Mouse (Mus musculus) forebrain, embryonic 14.5 days (tissue): ENCODE data around the gene Celf5. TPM values are rescaled to one million over a fixed set of nuclear protein-coding genes. Genes with fewer than 3 reads are reported as not detected.

Experiments used
- ATAC-seq: fragments of 200-750 bp; cut with Nextera tagmentation; 2 replicates; pipeline ENCODE4 v1.8.0; 2017; ENCODE audit warnings: mild to moderate bottlenecking, moderate library complexity
- DNase-seq: peaks from one replicate; pipeline ENCODE4 v3.0.0-alpha.2; 2015; ENCODE audit warnings: low spot score
- H3K27ac ChIP-seq: fragments of 300-500 bp; sonication (generic); 2 replicates; pipeline ENCODE4 v1.5.1; 2014; ENCODE audit warnings: low read depth, mild to moderate bottlenecking, control low read depth, low read length, moderate library complexity
- H3K27me3 ChIP-seq: fragments of 300-500 bp; sonication (generic); replicated peaks from 2 replicates; pipeline ENCODE4 v1.6.1; 2014; ENCODE audit warnings: low read length, control low read depth, mixed read lengths; ENCODE audit not compliant: control insufficient read depth, insufficient read depth
- H3K36me3 ChIP-seq: fragments of 300-500 bp; sonication (generic); 2 replicates; pipeline ENCODE4 v1.6.1; 2014; ENCODE audit warnings: low read length, control low read depth; ENCODE audit not compliant: control insufficient read depth, insufficient read depth
- H3K4me1 ChIP-seq: fragments of 300-500 bp; sonication (generic); 2 replicates; pipeline ENCODE4 v1.6.1; 2014; ENCODE audit warnings: antibody characterized with exemption, low read length, control low read depth; ENCODE audit not compliant: control insufficient read depth, insufficient read depth
- H3K4me2 ChIP-seq: fragments of 300-500 bp; sonication (generic); 2 replicates; pipeline ENCODE4 v1.6.1; 2014; ENCODE audit warnings: mild to moderate bottlenecking, control low read depth, low read length
- H3K4me3 ChIP-seq: fragments of 300-500 bp; sonication (generic); 2 replicates; pipeline ENCODE4 v1.5.1; 2014; ENCODE audit warnings: low read depth, low read length, control low read depth
- H3K9ac ChIP-seq: fragments of 300-500 bp; sonication (generic); 2 replicates; pipeline ENCODE4 v1.6.1; 2014; ENCODE audit warnings: mild to moderate bottlenecking, low read length, control low read depth, moderate library complexity
- H3K9me3 ChIP-seq: fragments of 300-500 bp; sonication (generic); replicated peaks from 2 replicates; pipeline ENCODE4 v1.6.1; 2016; ENCODE audit warnings: low read length, control low read depth, mixed read lengths; ENCODE audit not compliant: control insufficient read depth
- WGBS: fragments of 180-500 bp; shearing (Covaris S2); extraction: QIAGEN DNeasy Blood & Tissue Kit; methylation state at CpG from one replicate; pipeline ENCODE4 v1.1.7; 2014; 5-methylcytosine and 5-hydroxymethylcytosine counted together
- polyA plus RNA-seq: library from polyadenylated mRNA; unstranded; fragments of >200 nt; fragmentation: Nextera tagmentation; extraction: Ambion mirVana; gene quantifications from 2 replicates; pipeline ENCODE4 v1.2.1, GENCODE M21; 2014

Celf5 gene
- polyA plus RNA-seq, 1 experiment from 2014 or later: 57.9 TPM

DNA sequence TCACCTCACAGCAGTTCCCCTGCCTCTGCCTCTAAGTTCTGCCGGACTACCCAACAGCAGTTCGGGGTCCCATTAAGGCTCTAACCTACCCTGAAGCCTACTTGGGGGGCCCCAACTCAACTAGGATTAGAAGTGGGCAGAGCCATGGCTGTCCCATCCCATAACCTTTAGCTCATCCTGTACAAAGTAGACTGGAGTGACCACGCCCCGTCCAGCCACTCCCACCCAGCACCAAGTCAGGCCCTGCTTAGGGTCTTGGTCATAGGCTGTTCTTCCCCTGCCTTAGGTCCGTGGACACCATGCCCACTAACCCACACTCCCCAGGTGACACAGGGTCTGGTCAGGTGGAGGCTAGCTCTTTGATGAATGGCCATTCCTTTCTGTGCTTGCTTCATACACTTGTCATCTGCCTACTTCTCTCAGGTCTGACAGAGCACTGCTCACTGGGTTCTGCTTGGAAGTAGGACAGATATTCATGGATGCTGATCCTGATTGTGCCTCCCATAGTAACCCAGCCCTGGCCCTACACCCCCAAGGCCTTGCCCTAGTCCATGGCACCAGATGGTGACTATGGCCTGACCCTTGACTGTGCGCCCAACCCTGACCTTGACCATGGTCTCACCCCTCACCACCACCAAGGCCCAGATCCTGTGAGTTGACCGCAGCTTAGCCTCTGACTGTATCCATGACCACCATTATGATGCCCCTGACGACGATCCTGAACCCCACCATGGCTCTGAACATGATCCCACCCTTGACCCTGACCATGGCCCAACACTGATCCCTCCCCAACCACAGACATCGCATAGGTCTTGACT, 63.2 kb downstream of the Celf5 start:
- Histone ChIP-seq H3K9ac (no peak overlapping the region), H3K9me3 (no peaks in the 10 kb centered on the region), H3K36me3 (peaks cover 15% of the 10 kb centered on the region), H3K4me1 (peaks cover 30% of the 10 kb centered on the region), H3K27ac (no peak overlapping the region), H3K4me3 (no peak overlapping the region), H3K27me3 (no peaks in the 10 kb centered on the region), H3K4me2 (no peak overlapping the region)
- DNase-seq (no peak), ATAC-seq (no peak)
- WGBS: 94% methylated on average over 10 of the region's 10 CpGs

DNA sequence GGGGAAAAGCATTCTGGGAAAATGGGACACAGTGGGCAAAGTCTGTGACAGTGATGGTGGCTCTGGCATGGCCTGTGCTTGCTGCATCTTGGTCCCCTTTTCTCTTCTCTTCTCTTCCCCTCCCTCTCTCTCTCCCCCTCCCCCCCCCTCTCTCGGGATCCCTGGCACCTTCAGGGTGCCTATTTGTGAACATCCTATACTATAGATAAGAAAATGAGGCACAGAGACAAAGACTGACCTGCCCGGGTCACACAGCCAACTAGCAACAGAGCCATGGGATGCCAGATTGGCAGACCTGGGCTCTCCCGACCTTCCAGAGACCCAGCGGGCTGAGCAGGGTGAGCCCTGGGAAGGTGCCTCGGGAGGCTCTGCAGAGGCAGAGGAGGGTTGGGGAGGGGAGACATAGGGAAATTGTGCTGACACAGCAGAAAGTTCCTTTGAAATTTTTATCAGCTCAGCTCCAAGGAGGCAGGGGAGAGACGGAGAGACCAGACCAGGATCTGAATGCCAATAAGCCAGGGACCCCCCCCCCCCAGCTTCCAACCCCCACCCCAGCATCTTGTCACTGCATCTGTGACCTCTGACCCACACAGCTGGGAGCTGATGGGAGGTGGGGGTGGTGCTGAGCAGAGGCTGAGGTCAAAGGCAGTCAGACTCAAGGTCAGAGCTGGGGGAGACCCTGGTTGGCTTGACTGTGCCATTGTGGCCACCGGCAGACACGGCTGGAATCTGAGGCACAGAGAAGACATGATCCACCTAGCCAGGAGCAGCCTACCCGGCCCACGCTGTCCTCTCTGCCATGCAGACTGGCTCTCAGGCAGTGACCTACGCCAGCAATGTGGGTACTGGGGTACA, 64.1 kb downstream of the Celf5 start:
- H3K27me3 ChIP-seq: no peaks in the 10 kb centered on the region
- WGBS: 46% methylated on average over 11 of the region's 11 CpGs
- ATAC-seq: no peak
- no peak overlapping the region for H3K4me3 ChIP-seq
- H3K27ac ChIP-seq: peak overlapping the region; percentile 5; the same call in 1 of the 2 replicates
- no peaks in the 10 kb centered on the region for H3K9me3 ChIP-seq
- H3K9ac ChIP-seq: no peak overlapping the region
- H3K36me3 ChIP-seq: peaks cover 15% of the 10 kb centered on the region
- no peak overlapping the region for H3K4me2 ChIP-seq
- peaks cover 34% of the 10 kb centered on the region for H3K4me1 ChIP-seq
- DNase-seq: peak; percentile 49

DNA sequence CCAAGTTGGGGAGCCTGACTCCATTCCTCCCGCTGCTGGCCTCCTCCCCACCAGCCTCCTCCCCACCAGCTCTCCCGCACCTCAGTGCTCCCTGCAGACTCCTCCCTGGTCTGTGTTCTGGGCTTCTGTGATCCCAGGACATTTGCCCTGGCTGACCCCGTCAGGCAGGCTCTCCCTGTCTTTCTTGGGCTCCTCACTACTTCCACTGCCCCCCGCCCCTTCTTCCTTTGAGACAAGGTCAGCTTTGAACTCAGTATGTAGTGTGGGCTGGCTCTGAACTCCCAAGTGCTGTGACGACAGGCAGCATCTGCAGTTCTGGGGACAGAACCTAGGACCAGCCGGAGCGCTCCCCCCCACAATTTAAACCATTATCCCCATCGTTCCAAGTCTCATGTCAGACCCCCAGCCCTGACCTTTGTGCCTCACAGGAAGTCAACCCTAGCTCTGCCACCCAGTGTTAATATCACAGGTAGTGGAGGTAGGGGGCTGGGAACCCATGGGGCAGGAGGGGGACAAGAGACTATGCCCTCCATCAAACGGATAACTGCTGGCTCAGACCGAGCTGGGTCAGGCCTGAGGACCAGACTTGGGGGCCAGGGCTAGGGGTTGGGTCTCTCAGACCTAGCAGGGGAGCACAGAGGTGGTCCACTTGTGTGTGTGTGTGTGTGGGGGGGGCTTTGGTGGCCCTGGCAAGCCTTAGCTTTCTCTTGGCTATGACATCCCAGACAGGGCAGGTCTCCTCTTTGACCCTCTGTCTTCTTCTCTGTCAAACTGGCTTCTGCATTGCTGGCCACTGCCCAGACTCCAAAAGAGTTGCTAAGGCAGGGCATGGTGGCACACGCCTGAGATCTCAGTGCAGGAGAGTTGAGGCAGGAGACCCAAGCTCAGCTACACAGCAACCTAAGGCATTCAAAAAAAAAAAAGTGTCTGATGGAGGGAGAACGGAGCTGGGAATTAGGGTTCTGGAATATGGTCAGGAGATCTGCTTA, 65.0 kb downstream of the Celf5 start:
- Histone ChIP-seq H3K9ac (peak overlapping the region; percentile 48), H3K4me1 (peaks cover 34% of the 10 kb centered on the region), H3K4me3 (peak overlapping the region; percentile 15), H3K27ac (peak overlapping the region; percentile 90), H3K36me3 (peaks cover 15% of the 10 kb centered on the region), H3K9me3 (no peaks in the 10 kb centered on the region), H3K4me2 (peak overlapping the region; percentile 45), H3K27me3 (no peaks in the 10 kb centered on the region)
- DNase-seq (no peak), ATAC-seq (no peak)
- WGBS: 45% methylated on average over 11 of the region's 12 CpGs

DNA sequence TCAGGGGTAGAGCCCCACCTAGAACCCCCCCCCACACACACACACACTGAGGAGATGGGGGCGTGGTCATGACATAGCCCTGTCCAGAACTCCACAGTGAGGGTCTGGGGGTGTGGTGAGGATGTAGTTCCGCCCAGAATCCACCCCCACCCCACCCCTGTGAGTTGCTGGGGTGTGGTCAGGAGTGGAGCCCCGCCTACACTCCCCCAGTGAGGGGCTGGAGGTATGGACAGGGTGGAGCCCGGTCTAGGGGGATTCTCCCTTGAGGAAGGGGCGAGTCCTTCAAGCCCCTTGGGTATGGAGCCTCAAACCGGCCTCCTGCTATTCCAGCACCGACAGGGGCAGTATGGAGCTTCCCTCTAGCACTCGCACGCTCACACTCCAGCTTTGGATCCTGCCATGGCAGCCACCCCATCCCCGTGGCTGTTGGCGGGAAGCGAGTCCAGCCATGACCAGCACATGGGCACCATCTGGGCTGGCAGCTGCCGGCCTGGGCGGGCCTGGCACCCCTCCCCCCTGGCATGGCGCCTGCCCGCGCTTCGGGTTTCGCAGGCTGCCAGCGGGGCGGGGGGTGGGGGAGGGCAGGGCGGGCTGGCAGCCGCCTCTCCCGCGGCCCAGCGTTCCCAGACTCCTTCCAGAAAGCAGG, 65.8 kb downstream of the Celf5 start:
- WGBS: under 1% methylated on average over 18 of the region's 26 CpGs
- Histone ChIP-seq H3K27ac (peak overlapping the region; percentile 90), H3K9me3 (no peaks in the 10 kb centered on the region), H3K27me3 (no peaks in the 10 kb centered on the region), H3K9ac (peak overlapping the region; percentile 48), H3K4me3 (peak overlapping the region; percentile 15), H3K4me1 (peaks cover 37% of the 10 kb centered on the region), H3K4me2 (peak overlapping the region; percentile 45), H3K36me3 (peaks cover 15% of the 10 kb centered on the region)
- ATAC-seq: peak; percentile 86
- DNase-seq: peak; percentile 91

DNA sequence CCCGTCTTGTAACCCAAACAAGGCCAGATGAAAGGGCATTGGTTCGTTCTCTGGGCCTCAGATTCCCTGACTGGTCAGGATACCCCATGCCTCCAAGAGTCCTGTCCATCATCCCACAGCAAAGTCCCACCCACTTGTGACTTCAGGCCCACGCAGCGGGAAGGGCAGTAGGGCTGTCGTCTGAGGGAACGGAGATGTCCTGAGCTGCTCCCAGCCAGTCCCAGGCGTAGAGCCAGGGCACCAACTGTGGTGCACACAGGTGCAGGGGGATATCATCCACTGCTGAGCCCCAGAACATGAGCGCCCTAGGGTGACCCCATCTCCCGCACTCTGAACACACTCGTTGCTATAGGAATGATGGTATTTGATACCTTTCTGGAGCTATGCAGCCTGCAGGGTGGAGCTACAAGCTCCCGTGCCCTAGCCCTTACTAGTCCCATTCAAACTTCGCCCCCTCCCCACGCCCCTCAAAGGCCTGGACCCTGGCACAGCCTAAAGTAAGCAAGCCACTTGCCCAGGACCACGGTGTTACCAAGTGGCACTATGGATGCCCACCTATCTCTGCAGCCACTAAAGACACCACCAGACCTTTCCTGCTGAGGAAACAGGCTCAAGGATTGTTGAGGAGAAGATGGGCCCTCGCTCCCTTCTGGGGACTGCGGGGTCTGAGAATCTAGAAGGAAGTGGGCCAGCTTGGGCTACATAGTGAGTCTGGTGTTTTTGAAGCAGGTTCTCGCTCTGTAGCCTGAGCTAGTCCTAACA, 66.8 kb downstream of the Celf5 start:
- Histone ChIP-seq H3K9ac (no peak overlapping the region), H3K4me2 (no peak overlapping the region), H3K9me3 (no peaks in the 10 kb centered on the region), H3K4me1 (peaks cover 40% of the 10 kb centered on the region), H3K27me3 (no peaks in the 10 kb centered on the region), H3K36me3 (peaks cover 15% of the 10 kb centered on the region), H3K27ac (peak overlapping the region; percentile 90; the same call in 1 of the 2 replicates), H3K4me3 (no peak overlapping the region)
- no peak for DNase-seq
- ATAC-seq: no peak
- WGBS: 66% methylated on average over 17 of the region's 17 CpGs

DNA sequence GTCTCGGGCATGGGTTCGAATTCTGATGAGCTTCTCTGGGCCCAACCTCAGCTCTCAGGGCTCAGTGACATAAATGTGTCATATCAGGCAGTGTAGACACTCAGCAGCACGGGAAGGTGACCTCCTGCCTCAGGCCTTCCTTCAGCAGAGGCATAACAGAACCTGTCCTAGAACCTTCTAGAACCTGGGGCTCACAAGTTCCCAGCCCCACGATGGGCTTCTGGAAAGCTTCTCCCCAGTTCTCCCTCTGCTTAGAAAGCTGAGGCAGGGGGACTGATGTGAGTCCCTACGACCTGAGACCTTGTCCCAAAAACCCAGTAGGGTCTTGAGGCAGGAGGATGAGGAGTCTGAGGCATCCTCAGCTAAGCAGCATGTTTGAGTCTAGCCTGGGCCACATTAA, 67.4 kb downstream of the Celf5 start:
- DNase-seq (no peak), ATAC-seq (no peak)
- H3K9me3 ChIP-seq: no peaks in the 10 kb centered on the region
- H3K4me1 ChIP-seq: peaks cover 40% of the 10 kb centered on the region
- no peak overlapping the region for H3K4me3 ChIP-seq
- H3K27me3 ChIP-seq: no peaks in the 10 kb centered on the region
- H3K4me2 ChIP-seq: no peak overlapping the region
- H3K9ac ChIP-seq: no peak overlapping the region
- H3K27ac ChIP-seq: peak overlapping the region; percentile 21; the same call in 1 of the 2 replicates
- H3K36me3 ChIP-seq: peaks cover 10% of the 10 kb centered on the region
- 76% methylated on average over 5 of the region's 5 CpGs for WGBS

DNA sequence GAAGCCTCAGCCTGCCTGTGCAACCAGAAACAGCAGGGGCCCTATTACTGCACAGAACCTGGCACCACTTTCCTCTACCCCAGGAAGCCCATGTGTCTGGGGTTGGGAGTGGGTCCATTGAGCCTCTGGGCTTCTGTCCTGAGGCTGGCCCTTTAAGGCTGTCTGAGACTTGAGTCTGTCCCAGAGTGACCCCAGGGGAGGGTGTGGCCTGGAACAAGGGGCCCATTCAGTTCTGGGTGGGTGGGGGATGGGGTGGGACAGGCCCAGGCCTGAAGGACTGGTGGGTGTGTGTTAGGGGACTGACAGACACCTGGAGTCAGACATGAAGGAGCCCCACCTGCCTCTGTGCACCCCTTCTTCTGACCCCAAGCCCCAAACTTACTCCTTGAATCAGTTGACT, 67.8 kb downstream of the Celf5 start:
- H3K4me1 ChIP-seq: peaks cover 40% of the 10 kb centered on the region
- no peak overlapping the region for H3K4me2 ChIP-seq
- no peak overlapping the region for H3K4me3 ChIP-seq
- ATAC-seq (no peak), DNase-seq (peak; percentile 47)
- peaks cover 7% of the 10 kb centered on the region; the same call in 1 of the 2 replicates for H3K36me3 ChIP-seq
- no peaks in the 10 kb centered on the region for H3K27me3 ChIP-seq
- no peak overlapping the region for H3K27ac ChIP-seq
- no peak overlapping the region for H3K9ac ChIP-seq
- H3K9me3 ChIP-seq: no peaks in the 10 kb centered on the region
